Mouse (Mus musculus): Measurements from ENCODE around the gene Fyb2.

- TF ChIP-seq CTCF (IDR thresholded peaks at IDR 0.05; ENCODE audit: control insufficient read depth, insufficient read depth, insufficient replicate concordance, low read depth, low read length) (no peak), POLR2A (IDR thresholded peaks at IDR 0.05; ENCODE audit: control insufficient read depth, low read depth, low read length) (no peak)
Measured at GRCm38 (mm10) chr4:104941895-104942294, 28.6 kb downstream of the Fyb2 start.

All from testis, adult 2 months (tissue).